Mouse (Mus musculus) hindbrain, embryonic 13.5 days (tissue): Measurements from ENCODE around the gene Mafg. TPM values are rescaled to one million over a fixed set of nuclear protein-coding genes. Genes with fewer than 3 reads are reported as not detected.

Experiments used
- ATAC-seq: fragments of 200-750 bp; cut with Nextera tagmentation; 2 replicates; pipeline ENCODE4 v1.8.0; 2017; ENCODE audit warnings: moderate TSS enrichment; ENCODE audit not compliant: low FRiP score
- H3K27ac ChIP-seq: fragments of 300-500 bp; sonication (generic); 2 replicates; pipeline ENCODE4 v1.5.1; 2015; ENCODE audit warnings: inconsistent platforms, mild to moderate bottlenecking, moderate library complexity
- H3K27me3 ChIP-seq: fragments of 300-500 bp; sonication (generic); 2 replicates; pipeline ENCODE4 v1.6.1; 2015; ENCODE audit warnings: mild to moderate bottlenecking, inconsistent platforms
- H3K36me3 ChIP-seq: fragments of 300-500 bp; sonication (generic); 2 replicates; pipeline ENCODE4 v1.6.1; 2015; ENCODE audit warnings: mild to moderate bottlenecking, inconsistent platforms
- H3K4me1 ChIP-seq: fragments of 300-500 bp; sonication (generic); replicated peaks from 2 replicates; pipeline ENCODE4 v1.6.1; 2015; ENCODE audit warnings: inconsistent platforms
- H3K4me2 ChIP-seq: fragments of 300-500 bp; sonication (generic); 2 replicates; pipeline ENCODE4 v1.6.1; 2015; ENCODE audit warnings: inconsistent platforms, mild to moderate bottlenecking, moderate library complexity
- H3K4me3 ChIP-seq: fragments of 300-500 bp; sonication (generic); 2 replicates; pipeline ENCODE4 v1.5.1; 2015; ENCODE audit warnings: mild to moderate bottlenecking, inconsistent platforms
- H3K9ac ChIP-seq: fragments of 300-500 bp; sonication (generic); 2 replicates; pipeline ENCODE4 v1.6.1; 2015; ENCODE audit warnings: mild to moderate bottlenecking, inconsistent platforms
- H3K9me3 ChIP-seq: fragments of 300-500 bp; sonication (generic); 2 replicates; pipeline ENCODE4 v1.6.1; 2016; ENCODE audit warnings: inconsistent platforms
- WGBS: fragments of 180-500 bp; shearing (Covaris S2); methylation state at CpG from one replicate; pipeline ENCODE4 v1.1.7; 2015; 5-methylcytosine and 5-hydroxymethylcytosine counted together
- polyA plus RNA-seq: library from polyadenylated mRNA; unstranded; fragments of >200 nt; fragmentation: Nextera tagmentation; extraction: Ambion mirVana; gene quantifications from 2 replicates; pipeline ENCODE4 v1.2.1, GENCODE M21; 2015

The Mafg gene
- polyA plus RNA-seq, 1 experiment from 2014 or later: 30.8 TPM

GRCm38 (mm10) chr11:120660301-120661075, 27.1 kb upstream of the Mafg start:
- no peak overlapping the region for H3K27ac ChIP-seq
- peaks cover 21% of the 10 kb centered on the region for H3K4me1 ChIP-seq
- H3K4me3 ChIP-seq: peak overlapping the region; percentile 40
- H3K4me2 ChIP-seq: peak overlapping the region; percentile 60
- H3K9ac ChIP-seq: peak overlapping the region; percentile 51
- no peaks in the 10 kb centered on the region for H3K9me3 ChIP-seq
- H3K36me3 ChIP-seq: no peaks in the 10 kb centered on the region
- under 1% methylated on average over 93 of the region's 95 CpGs for WGBS
- ATAC-seq: 0 out of 2 replicates have a peak, but pooled peaks have one; percentile 17
- peaks cover 97% of the 10 kb centered on the region for H3K27me3 ChIP-seq

GRCm38 (mm10) chr11:120659509-120660300, 26.3 kb upstream of the Mafg start:
- ATAC-seq: no peak
- no peaks in the 10 kb centered on the region for H3K9me3 ChIP-seq
- no peak overlapping the region for H3K27ac ChIP-seq
- peak overlapping the region; percentile 60 for H3K4me2 ChIP-seq
- H3K4me3 ChIP-seq: peak overlapping the region; percentile 40
- H3K36me3 ChIP-seq: no peaks in the 10 kb centered on the region
- H3K4me1 ChIP-seq: peaks cover 21% of the 10 kb centered on the region
- peak overlapping the region; percentile 51 for H3K9ac ChIP-seq
- WGBS: 2% methylated on average over 50 of the region's 50 CpGs
- H3K27me3 ChIP-seq: peaks cover 91% of the 10 kb centered on the region

- WGBS: 4% methylated on average over 24 of the region's 24 CpGs
- ATAC-seq: no peak
- H3K4me1 ChIP-seq: peaks cover 21% of the 10 kb centered on the region
- peaks cover 94% of the 10 kb centered on the region for H3K27me3 ChIP-seq
- H3K27ac ChIP-seq: no peak overlapping the region
- no peak overlapping the region for H3K4me2 ChIP-seq
- H3K9me3 ChIP-seq: no peaks in the 10 kb centered on the region
- no peaks in the 10 kb centered on the region for H3K36me3 ChIP-seq
- no peak overlapping the region for H3K4me3 ChIP-seq
- H3K9ac ChIP-seq: no peak overlapping the region
Measured at GRCm38 (mm10) chr11:120658876-120659410, 25.5 kb upstream of the Mafg start.

- H3K36me3 ChIP-seq: no peaks in the 10 kb centered on the region
- peaks cover 79% of the 10 kb centered on the region for H3K27me3 ChIP-seq
- no peak for ATAC-seq
- no peak overlapping the region for H3K9ac ChIP-seq
- H3K9me3 ChIP-seq: no peaks in the 10 kb centered on the region
- H3K4me2 ChIP-seq: no peak overlapping the region
- H3K4me1 ChIP-seq: peaks cover 21% of the 10 kb centered on the region
- 84% methylated on average over 4 of the region's 4 CpGs for WGBS
- no peak overlapping the region for H3K27ac ChIP-seq
- no peak overlapping the region for H3K4me3 ChIP-seq
Measured at GRCm38 (mm10) chr11:120657301-120657700, 23.9 kb upstream of the Mafg start.

GRCm38 (mm10) chr11:120654741-120655140, 21.3 kb upstream of the Mafg start:
- no peak overlapping the region for H3K9ac ChIP-seq
- peaks cover 61% of the 10 kb centered on the region for H3K27me3 ChIP-seq
- no peaks in the 10 kb centered on the region for H3K36me3 ChIP-seq
- WGBS: 88% methylated on average over 3 of the region's 3 CpGs
- ATAC-seq: no peak
- no peaks in the 10 kb centered on the region for H3K9me3 ChIP-seq
- H3K4me3 ChIP-seq: no peak overlapping the region
- H3K27ac ChIP-seq: no peak overlapping the region
- peaks cover 5% of the 10 kb centered on the region for H3K4me1 ChIP-seq
- no peak overlapping the region for H3K4me2 ChIP-seq

GRCm38 (mm10) chr11:120651872-120652271, 18.5 kb upstream of the Mafg start:
- no peak overlapping the region for H3K4me2 ChIP-seq
- peaks cover 8% of the 10 kb centered on the region for H3K4me1 ChIP-seq
- no peak for ATAC-seq
- no peak overlapping the region for H3K9ac ChIP-seq
- H3K4me3 ChIP-seq: no peak overlapping the region
- 73% methylated on average over 3 of the region's 3 CpGs for WGBS
- no peaks in the 10 kb centered on the region for H3K9me3 ChIP-seq
- no peaks in the 10 kb centered on the region for H3K36me3 ChIP-seq
- peaks cover 40% of the 10 kb centered on the region for H3K27me3 ChIP-seq
- H3K27ac ChIP-seq: no peak overlapping the region

GRCm38 (mm10) chr11:120648001-120648476, 14.6 kb upstream of the Mafg start, which contains the start of gene Myadml2:
Myadml2 (minus strand) TSS chr11:120648158.
- Histone ChIP-seq H3K27ac (no peak within 1 kb of the TSS), H3K9me3 (no peaks in the 10 kb centered on the region), H3K4me3 (peak within 1 kb of the TSS; percentile 21), H3K9ac (peak within 1 kb of the TSS; percentile 65), H3K4me1 (peaks cover 14% of the 10 kb centered on the region), H3K27me3 (peaks cover 19% of the 10 kb centered on the region; the same call in 1 of the 2 replicates), H3K36me3 (no peaks in the 10 kb centered on the region), H3K4me2 (peak within 1 kb of the TSS; percentile 49)
- 5% methylated on average over 13 of the region's 13 CpGs for WGBS
- no peak for ATAC-seq

GRCm38 (mm10) chr11:120647047-120647830, 13.8 kb upstream of the Mafg start:
- no peak for ATAC-seq
- Histone ChIP-seq H3K4me1 (peaks cover 22% of the 10 kb centered on the region), H3K4me2 (peak overlapping the region; percentile 49; the same call in 1 of the 2 replicates), H3K36me3 (no peaks in the 10 kb centered on the region), H3K9me3 (no peaks in the 10 kb centered on the region), H3K4me3 (no peak overlapping the region), H3K27me3 (peaks cover 21% of the 10 kb centered on the region; the same call in 1 of the 2 replicates), H3K27ac (no peak overlapping the region), H3K9ac (peak overlapping the region; percentile 65)
- WGBS: 80% methylated on average over 35 of the region's 35 CpGs

- Histone ChIP-seq H3K27ac (peak within 1 kb of the TSS; percentile 49; the same call in 1 of the 2 replicates), H3K4me3 (peak within 1 kb of the TSS; percentile 47), H3K4me2 (peak within 1 kb of the TSS; percentile 71), H3K9me3 (no peaks in the 10 kb centered on the region), H3K36me3 (no peaks in the 10 kb centered on the region), H3K9ac (peak within 1 kb of the TSS; percentile 74), H3K4me1 (peaks cover 26% of the 10 kb centered on the region), H3K27me3 (peaks cover 21% of the 10 kb centered on the region; the same call in 1 of the 2 replicates)
- under 1% methylated on average over 15 of the region's 15 CpGs for WGBS
- ATAC-seq: peak; percentile 99
Measured at GRCm38 (mm10) chr11:120643601-120643987, 10.2 kb upstream of the Mafg start, which contains the start of gene Pycr1. Pycr1 (minus strand) TSS chr11:120643769.

- peak overlapping the region; percentile 49; the same call in 1 of the 2 replicates for H3K27ac ChIP-seq
- no peaks in the 10 kb centered on the region for H3K9me3 ChIP-seq
- peak; percentile 80 for ATAC-seq
- peak overlapping the region; percentile 47 for H3K4me3 ChIP-seq
- peak overlapping the region; percentile 74 for H3K9ac ChIP-seq
- peaks cover 22% of the 10 kb centered on the region for H3K4me1 ChIP-seq
- H3K27me3 ChIP-seq: peaks cover 21% of the 10 kb centered on the region; the same call in 1 of the 2 replicates
- WGBS: 2% methylated on average over 18 of the region's 18 CpGs
- H3K36me3 ChIP-seq: no peaks in the 10 kb centered on the region
- H3K4me2 ChIP-seq: peak overlapping the region; percentile 71
Measured at GRCm38 (mm10) chr11:120642939-120643600, 9.7 kb upstream of the Mafg start.

- Histone ChIP-seq H3K4me2 (0 out of 2 replicates have a peak overlapping the region, but pooled peaks have one; percentile 71), H3K9me3 (no peaks in the 10 kb centered on the region), H3K27me3 (peaks cover 14% of the 10 kb centered on the region; the same call in 1 of the 2 replicates), H3K36me3 (no peaks in the 10 kb centered on the region), H3K9ac (no peak overlapping the region), H3K27ac (no peak overlapping the region), H3K4me1 (peaks cover 18% of the 10 kb centered on the region), H3K4me3 (no peak overlapping the region)
- WGBS: 89% methylated on average over 8 of the region's 8 CpGs
- ATAC-seq: no peak
Measured at GRCm38 (mm10) chr11:120641869-120642268, 8.5 kb upstream of the Mafg start.
